Mouse (Mus musculus) heart, postnatal 0 days (tissue): ENCODE measurements at regions not wholly inside any gene's neighbourhood (a gene's known extent, or its start where the extent isn't known, plus 50 kb on each side); places are given as distances from the start of the nearest gene placed in this dataset.

Experiments
- ATAC-seq: fragments of 200-750 bp; cut with Nextera tagmentation; 2 replicates; pipeline ENCODE4 v1.8.0; 2017; ENCODE audit warnings: low read depth, moderate number of reproducible peaks, moderate library complexity; ENCODE audit not compliant: insufficient read depth
- DNase-seq: peaks from one replicate; pipeline ENCODE4 v3.0.0-alpha.2; 2016; ENCODE audit warnings: low spot score
- H3K27ac ChIP-seq: fragments of 300-500 bp; sonication (generic); 2 replicates; pipeline ENCODE4 v1.5.1; 2014; ENCODE audit warnings: low read depth, mild to moderate bottlenecking
- H3K27me3 ChIP-seq: fragments of 300-500 bp; sonication (generic); 2 replicates; pipeline ENCODE4 v1.6.1; 2014; ENCODE audit warnings: low read length, mixed read lengths; ENCODE audit not compliant: control insufficient read depth, insufficient read depth
- H3K36me3 ChIP-seq: fragments of 300-500 bp; sonication (generic); replicated peaks from 2 replicates; pipeline ENCODE4 v1.6.1; 2014; ENCODE audit warnings: low read length, mixed read lengths; ENCODE audit not compliant: control insufficient read depth, insufficient read depth
- H3K4me1 ChIP-seq: fragments of 300-500 bp; sonication (generic); 2 replicates; pipeline ENCODE4 v1.6.1; 2014; ENCODE audit warnings: antibody characterized with exemption; ENCODE audit not compliant: control insufficient read depth, insufficient read depth
- H3K4me2 ChIP-seq: fragments of 300-500 bp; sonication (generic); 2 replicates; pipeline ENCODE4 v1.6.1; 2014; ENCODE audit warnings: low read depth, mild to moderate bottlenecking, low read length, moderate library complexity
- H3K4me3 ChIP-seq: fragments of 300-500 bp; sonication (generic); 2 replicates; pipeline ENCODE4 v1.5.1; 2014; ENCODE audit warnings: low read depth, low read length
- H3K9ac ChIP-seq: fragments of 300-500 bp; sonication (generic); replicated peaks from 2 replicates; pipeline ENCODE4 v1.6.1; 2014; ENCODE audit warnings: low read depth, low read length, mixed read lengths
- H3K9me3 ChIP-seq: fragments of 300-500 bp; sonication (generic); replicated peaks from 2 replicates; pipeline ENCODE4 v1.6.1; 2016; ENCODE audit warnings: low read length; ENCODE audit not compliant: control insufficient read depth
- CTCF ChIP-seq: IDR thresholded peaks from 2 replicates; pipeline ENCODE4 v1.5.1; 2016; ENCODE audit warnings: antibody characterized with exemption, control low read depth, low read depth
- EP300 ChIP-seq: IDR thresholded peaks from 2 replicates; pipeline ENCODE4 v1.6.1; 2016; ENCODE audit warnings: antibody characterized with exemption, low read depth
- WGBS: fragments of 180-500 bp; shearing (Covaris S2); extraction: QIAGEN DNeasy Blood & Tissue Kit; methylation state at CpG from one replicate; pipeline ENCODE4 v1.1.7; 2014; 5-methylcytosine and 5-hydroxymethylcytosine counted together

GRCm38 (mm10) chr14:106259396-106260108, 153.6 kb downstream of the Trim52 start:
- Histone ChIP-seq H3K4me1 (no peaks in the 10 kb centered on the region), H3K4me2 (no peak overlapping the region), H3K9me3 (no peaks in the 10 kb centered on the region), H3K27me3 (no peaks in the 10 kb centered on the region), H3K36me3 (no peaks in the 10 kb centered on the region), H3K9ac (no peak overlapping the region), H3K27ac (no peak overlapping the region), H3K4me3 (no peak overlapping the region)
- ATAC-seq (no peak), DNase-seq (no peak)
- no peak for TF ChIP-seq CTCF
- TF ChIP-seq EP300: no peak
- WGBS: 58% methylated on average over 4 of the region's 4 CpGs

- H3K4me1 ChIP-seq: no peaks in the 10 kb centered on the region
- H3K4me2 ChIP-seq: no peak overlapping the region
- 82% methylated on average over 3 of the region's 3 CpGs for WGBS
- H3K27me3 ChIP-seq: no peaks in the 10 kb centered on the region
- DNase-seq (no peak), ATAC-seq (no peak)
- H3K9me3 ChIP-seq: no peaks in the 10 kb centered on the region
- no peak overlapping the region for H3K9ac ChIP-seq
- no peak overlapping the region for H3K27ac ChIP-seq
- TF ChIP-seq EP300: no peak
- H3K4me3 ChIP-seq: no peak overlapping the region
- no peaks in the 10 kb centered on the region for H3K36me3 ChIP-seq
These were observed 159.3 kb downstream of the Trim52 start for GRCm38 (mm10) chr14:106265290-106265689.

- no peak overlapping the region for H3K27ac ChIP-seq
- H3K4me3 ChIP-seq: no peak overlapping the region
- H3K9me3 ChIP-seq: no peaks in the 10 kb centered on the region
- no peak for DNase-seq
- ATAC-seq: no peak
- H3K4me2 ChIP-seq: no peak overlapping the region
- H3K27me3 ChIP-seq: no peaks in the 10 kb centered on the region
- no peaks in the 10 kb centered on the region for H3K4me1 ChIP-seq
- no peaks in the 10 kb centered on the region for H3K36me3 ChIP-seq
- TF ChIP-seq EP300 (no peak), CTCF (no peak)
- no peak overlapping the region for H3K9ac ChIP-seq
- WGBS: 84% methylated on average over 12 of the region's 12 CpGs
These were observed 161.9 kb downstream of the Trim52 start for GRCm38 (mm10) chr14:106267679-106268561.

DNA sequence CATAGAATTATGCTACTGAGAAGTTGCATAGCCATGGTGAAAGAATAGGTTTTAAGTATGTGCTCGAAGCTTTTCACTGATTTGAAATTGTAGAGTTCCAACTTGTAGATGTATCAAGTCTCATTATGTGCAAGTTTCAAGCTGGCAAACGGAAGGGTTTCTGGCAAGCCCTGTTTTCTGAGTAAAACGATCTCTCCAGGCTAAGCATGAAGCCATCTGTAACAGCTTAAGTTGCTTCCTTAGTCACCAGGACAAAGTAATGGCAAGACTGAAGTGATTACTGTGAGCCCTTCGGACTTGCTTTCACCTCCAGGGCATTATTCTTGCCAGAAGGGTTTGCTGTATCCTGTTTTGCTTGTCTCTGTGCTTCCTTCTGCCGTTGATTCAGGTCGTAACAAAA, 163.7 kb downstream of the Trim52 start:
- Histone ChIP-seq H3K9me3 (no peaks in the 10 kb centered on the region), H3K27ac (no peak overlapping the region), H3K4me2 (no peak overlapping the region), H3K27me3 (no peaks in the 10 kb centered on the region), H3K9ac (no peak overlapping the region), H3K4me1 (no peaks in the 10 kb centered on the region), H3K36me3 (no peaks in the 10 kb centered on the region), H3K4me3 (no peak overlapping the region)
- ATAC-seq (no peak), DNase-seq (no peak)
- WGBS: 64% methylated on average over 6 of the region's 6 CpGs
- TF ChIP-seq EP300: no peak
- TF ChIP-seq CTCF: no peak

- no peaks in the 10 kb centered on the region for H3K27me3 ChIP-seq
- no peaks in the 10 kb centered on the region for H3K36me3 ChIP-seq
- H3K4me3 ChIP-seq: no peak overlapping the region
- 51% methylated on average over 8 of the region's 8 CpGs for WGBS
- H3K4me1 ChIP-seq: no peaks in the 10 kb centered on the region
- H3K9ac ChIP-seq: no peak overlapping the region
- no peak for TF ChIP-seq EP300
- TF ChIP-seq CTCF: no peak
- no peak overlapping the region for H3K27ac ChIP-seq
- no peak for DNase-seq
- no peaks in the 10 kb centered on the region for H3K9me3 ChIP-seq
- H3K4me2 ChIP-seq: no peak overlapping the region
- no peak for ATAC-seq
These were observed 207.6 kb downstream of the Trim52 start for GRCm38 (mm10) chr14:106313558-106313957.
